ENCODE assay signal across 10 mouse cellular contexts in the genomic region with DNA sequence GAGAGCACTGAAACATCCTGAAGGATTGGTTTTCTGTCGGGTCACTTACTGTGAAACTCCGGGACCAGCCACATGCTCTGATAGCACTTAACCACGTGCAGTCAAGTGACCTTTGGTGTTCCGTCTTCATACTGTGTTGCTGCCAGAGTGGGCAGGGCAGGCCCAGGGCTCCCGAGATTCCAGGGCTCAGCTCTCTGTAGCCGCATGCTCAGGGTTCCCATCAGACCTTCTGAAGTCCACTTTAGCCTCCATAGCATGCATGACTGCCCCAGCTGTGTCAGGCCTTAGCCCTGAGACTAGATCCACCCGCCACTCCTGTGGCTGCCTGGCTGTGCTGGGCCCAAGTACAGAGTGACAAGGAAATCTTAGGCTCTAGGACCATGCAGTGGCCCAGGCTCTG. TPM values are rescaled to one million over a fixed set of nuclear protein-coding genes. Genes with fewer than 3 reads are reported as not detected.
DNase-seq lines count a peak whose midpoint lies in the region; ATAC-seq and TF ChIP-seq lines count a peak whose summit lies in the region.
"Had no signal": no experiment of that assay in that cellular context is flagged by ENCODE, and none has a peak within 500 bp of the region (broad histone marks: within the 10 kb centered on the region; RNA-seq: fewer than 3 reads in every experiment).

No protein-coding gene starts in this region.

- H3K4me3 ChIP-seq in embryonic facial prominence, embryonic 12.5 days, result no peak overlapping the region
- no peak overlapping the region for H3K4me3 ChIP-seq in embryonic facial prominence, embryonic 10.5 days
- no peak overlapping the region for H3K4me3 ChIP-seq in hindbrain, embryonic 14.5 days (replicated peaks; ENCODE audit: low read length)
- H3K4me3 ChIP-seq in liver, postnatal 0 days (ENCODE audit: low read depth, low read length), result no peak overlapping the region
- H3K4me3 ChIP-seq: liver, embryonic 13.5 days; neural tube, embryonic 12.5 days had no signal

- no peak overlapping the region for H3K27ac ChIP-seq in embryonic facial prominence, embryonic 12.5 days
- H3K27ac ChIP-seq in embryonic facial prominence, embryonic 10.5 days (replicated peaks), result no peak overlapping the region
- H3K27ac ChIP-seq in hindbrain, embryonic 14.5 days, result 0 out of 2 replicates have a peak overlapping the region, but pooled peaks have one; percentile 51
- H3K27ac ChIP-seq in liver, postnatal 0 days (ENCODE audit: low read depth), result peak overlapping the region; percentile 59
- H3K27ac ChIP-seq: liver, embryonic 13.5 days; neural tube, embryonic 12.5 days had no signal

- no peaks in the 10 kb centered on the region for H3K9me3 ChIP-seq in embryonic facial prominence, embryonic 12.5 days
- no peaks in the 10 kb centered on the region for H3K9me3 ChIP-seq in embryonic facial prominence, embryonic 10.5 days
- no peaks in the 10 kb centered on the region for H3K9me3 ChIP-seq in hindbrain, embryonic 14.5 days (ENCODE audit: control insufficient read depth, low read length)
- no peaks in the 10 kb centered on the region for H3K9me3 ChIP-seq in liver, postnatal 0 days (ENCODE audit: low read length)
- H3K9me3 ChIP-seq: liver, embryonic 13.5 days; neural tube, embryonic 12.5 days had no signal

- H3K36me3 ChIP-seq in embryonic facial prominence, embryonic 12.5 days, result peaks cover 94% of the 10 kb centered on the region
- peaks cover 100% of the 10 kb centered on the region for H3K36me3 ChIP-seq in embryonic facial prominence, embryonic 10.5 days (replicated peaks)
- H3K36me3 ChIP-seq in hindbrain, embryonic 14.5 days (replicated peaks; ENCODE audit: control insufficient read depth, insufficient read depth), result peaks cover 96% of the 10 kb centered on the region
- peaks cover 77% of the 10 kb centered on the region for H3K36me3 ChIP-seq in liver, postnatal 0 days (replicated peaks; ENCODE audit: insufficient read depth, low read length)

- H3K4me1 ChIP-seq in embryonic facial prominence, embryonic 12.5 days, result no peaks in the 10 kb centered on the region
- H3K4me1 ChIP-seq in embryonic facial prominence, embryonic 10.5 days, result 0 out of 2 replicates have a peak, but pooled peaks cover 4% of the 10 kb centered on the region
- no peaks in the 10 kb centered on the region for H3K4me1 ChIP-seq in hindbrain, embryonic 14.5 days (replicated peaks; ENCODE audit: control insufficient read depth, insufficient read depth, low read length)
- peaks cover 26% of the 10 kb centered on the region for H3K4me1 ChIP-seq in liver, postnatal 0 days (ENCODE audit: insufficient read depth)

- no peak overlapping the region for H3K4me2 ChIP-seq in embryonic facial prominence, embryonic 12.5 days (replicated peaks)
- H3K4me2 ChIP-seq in hindbrain, embryonic 14.5 days (replicated peaks), result no peak overlapping the region
- H3K4me2 ChIP-seq in liver, postnatal 0 days (ENCODE audit: low read depth, low read length), result no peak overlapping the region
- H3K4me2 ChIP-seq: liver, embryonic 13.5 days; neural tube, embryonic 12.5 days had no signal

- TF ChIP-seq CTCF in liver, postnatal 0 days (IDR thresholded peaks at IDR 0.05; ENCODE audit: low read depth), result no peak

- TF ChIP-seq EP300 in liver, postnatal 0 days (IDR thresholded peaks at IDR 0.05; ENCODE audit: low read depth), result no peak

- ATAC-seq in embryonic facial prominence, embryonic 12.5 days (ENCODE audit: insufficient number of reproducible peaks, insufficient read depth, low FRiP score, low TSS enrichment), result no peak
- no peak for ATAC-seq in hindbrain, embryonic 14.5 days (ENCODE audit: low FRiP score)
- ATAC-seq in liver, postnatal 0 days, result peak; percentile 50
- no peak for ATAC-seq in erythroblast, adult 5-6 weeks (replicated peaks; ENCODE audit: low FRiP score, poor library complexity, severe bottlenecking)

- 83% methylated on average over 7 of the region's 7 CpGs for WGBS in embryonic facial prominence, embryonic 12.5 days
- WGBS in embryonic facial prominence, embryonic 10.5 days, result 85% methylated on average over 7 of the region's 7 CpGs
- 86% methylated on average over 7 of the region's 7 CpGs for WGBS in hindbrain, embryonic 14.5 days
- WGBS in liver, postnatal 0 days (ENCODE audit: insufficient replicate concordance), result 62% methylated on average over 7 of the region's 7 CpGs

- no peaks in the 10 kb centered on the region for H3K27me3 ChIP-seq in embryonic facial prominence, embryonic 12.5 days
- H3K27me3 ChIP-seq in embryonic facial prominence, embryonic 10.5 days (replicated peaks; ENCODE audit: low read depth, poor library complexity, severe bottlenecking), result no peaks in the 10 kb centered on the region
- H3K27me3 ChIP-seq in hindbrain, embryonic 14.5 days (ENCODE audit: control insufficient read depth, insufficient read depth, low read length), result no peaks in the 10 kb centered on the region
- no peaks in the 10 kb centered on the region for H3K27me3 ChIP-seq in liver, postnatal 0 days (ENCODE audit: insufficient read depth, low read length)
- H3K27me3 ChIP-seq: liver, embryonic 13.5 days; neural tube, embryonic 12.5 days had no signal

- 0 out of 2 replicates have a peak overlapping the region, but pooled peaks have one; percentile 10 for H3K9ac ChIP-seq in embryonic facial prominence, embryonic 12.5 days
- no peak overlapping the region for H3K9ac ChIP-seq in hindbrain, embryonic 14.5 days
- H3K9ac ChIP-seq in liver, postnatal 0 days (replicated peaks), result no peak overlapping the region
- H3K9ac ChIP-seq: liver, embryonic 13.5 days; neural tube, embryonic 12.5 days had no signal

- no peak for DNase-seq in embryonic facial prominence, embryonic 10.5 days (ENCODE audit: low spot score)
- DNase-seq in adrenal gland, postnatal 25 days, result peak; percentile 49
- no peak for DNase-seq in hindbrain, embryonic 14.5 days (ENCODE audit: low spot score)
- no peak for DNase-seq in liver, postnatal 0 days
- DNase-seq in right cerebral cortex, postnatal 36 days (ENCODE audit: low spot score in 2 of 2), result no peak
- no peak for DNase-seq in left cerebral cortex, adult 9 months (ENCODE audit: low spot score in 2 of 2)
- DNase-seq: liver, embryonic 13.5 days had no signal

RNA-seq across cellular contexts. Expression of a gene that starts 10.9 kb away (rescaled TPM):
- 851 and 902 TPM in 2 replicates for polyA plus RNA-seq in embryonic facial prominence, embryonic 12.5 days (2016; fragmentation: Nextera tagmentation; extraction: Ambion mirVana)
- 1,079 and 1,119 TPM in 2 replicates for polyA plus RNA-seq in embryonic facial prominence, embryonic 10.5 days (2016; fragmentation: Nextera tagmentation; extraction: Ambion mirVana)
- total RNA-seq in adrenal gland, postnatal 25 days (2021), result 1,145 and 1,195 TPM in 2 replicates
- polyA plus RNA-seq in hindbrain, embryonic 14.5 days (2014; fragmentation: Nextera tagmentation; extraction: Ambion mirVana), result 570 and 649 TPM in 2 replicates
- polyA plus RNA-seq in liver, postnatal 0 days (2015; fragmentation: Nextera tagmentation; extraction: Ambion mirVana), result 453 and 466 TPM in 2 replicates
- 509 and 541 TPM in 2 replicates for total RNA-seq in erythroblast, adult 5-6 weeks (2015; ENCODE audit: low replicate concordance)
- 422 and 457 TPM in 2 replicates for total RNA-seq in erythroblast, adult 5-6 weeks (2017; ENCODE audit: low replicate concordance)

RNA-seq across cellular contexts. Expression of a gene that starts 14.5 kb away (rescaled TPM):
- 18.3 and 21.7 TPM in 2 replicates for polyA plus RNA-seq in embryonic facial prominence, embryonic 12.5 days (2016; fragmentation: Nextera tagmentation; extraction: Ambion mirVana)
- 11.8 and 12.6 TPM in 2 replicates for polyA plus RNA-seq in embryonic facial prominence, embryonic 10.5 days (2016; fragmentation: Nextera tagmentation; extraction: Ambion mirVana)
- 1.4 and 3.2 TPM in 2 replicates for total RNA-seq in adrenal gland, postnatal 25 days (2021)
- 200 and 216 TPM in 2 replicates for polyA plus RNA-seq in hindbrain, embryonic 14.5 days (2014; fragmentation: Nextera tagmentation; extraction: Ambion mirVana)
- polyA plus RNA-seq in liver, postnatal 0 days (2015; fragmentation: Nextera tagmentation; extraction: Ambion mirVana), result 0.05 and 0.20 TPM in 2 replicates
- total RNA-seq in erythroblast, adult 5-6 weeks (2015; ENCODE audit: low replicate concordance), result not detected in 2 replicates
- total RNA-seq in erythroblast, adult 5-6 weeks (2017; ENCODE audit: low replicate concordance), result 0.09 and 0.14 TPM in 2 replicates

RNA-seq across cellular contexts. Expression of a gene that starts 20.0 kb away (rescaled TPM):
- polyA plus RNA-seq in embryonic facial prominence, embryonic 12.5 days (2016; fragmentation: Nextera tagmentation; extraction: Ambion mirVana), result 70.7 and 71.8 TPM in 2 replicates
- 56.2 and 58.5 TPM in 2 replicates for polyA plus RNA-seq in embryonic facial prominence, embryonic 10.5 days (2016; fragmentation: Nextera tagmentation; extraction: Ambion mirVana)
- 111 and 117 TPM in 2 replicates for total RNA-seq in adrenal gland, postnatal 25 days (2021)
- 35.2 and 36.3 TPM in 2 replicates for polyA plus RNA-seq in hindbrain, embryonic 14.5 days (2014; fragmentation: Nextera tagmentation; extraction: Ambion mirVana)
- polyA plus RNA-seq in liver, postnatal 0 days (2015; fragmentation: Nextera tagmentation; extraction: Ambion mirVana), result 19.5 and 21.8 TPM in 2 replicates
- total RNA-seq in erythroblast, adult 5-6 weeks (2015; ENCODE audit: low replicate concordance), result 13.8 and 17.1 TPM in 2 replicates
- total RNA-seq in erythroblast, adult 5-6 weeks (2017; ENCODE audit: low replicate concordance), result 29.8 and 35.3 TPM in 2 replicates

RNA-seq across cellular contexts. Expression of a gene that starts 20.5 kb away (rescaled TPM):
- polyA plus RNA-seq in embryonic facial prominence, embryonic 12.5 days (2016; fragmentation: Nextera tagmentation; extraction: Ambion mirVana), result 33.8 and 38.6 TPM in 2 replicates
- 24.4 and 25.0 TPM in 2 replicates for polyA plus RNA-seq in embryonic facial prominence, embryonic 10.5 days (2016; fragmentation: Nextera tagmentation; extraction: Ambion mirVana)
- total RNA-seq in adrenal gland, postnatal 25 days (2021), result 326 and 398 TPM in 2 replicates
- 17.3 and 24.3 TPM in 2 replicates for polyA plus RNA-seq in hindbrain, embryonic 14.5 days (2014; fragmentation: Nextera tagmentation; extraction: Ambion mirVana)
- polyA plus RNA-seq in liver, postnatal 0 days (2015; fragmentation: Nextera tagmentation; extraction: Ambion mirVana), result 93.9 and 101 TPM in 2 replicates
- total RNA-seq in erythroblast, adult 5-6 weeks (2015; ENCODE audit: low replicate concordance), result not detected in 2 replicates
- total RNA-seq in erythroblast, adult 5-6 weeks (2017; ENCODE audit: low replicate concordance), result 0.77 TPM in 1 of 2 replicates, not detected in the other

RNA-seq across cellular contexts. Expression of a gene that starts 32.4 kb away (rescaled TPM):
- polyA plus RNA-seq in embryonic facial prominence, embryonic 12.5 days (2016; fragmentation: Nextera tagmentation; extraction: Ambion mirVana), result 260 and 269 TPM in 2 replicates
- 303 and 309 TPM in 2 replicates for polyA plus RNA-seq in embryonic facial prominence, embryonic 10.5 days (2016; fragmentation: Nextera tagmentation; extraction: Ambion mirVana)
- total RNA-seq in adrenal gland, postnatal 25 days (2021), result 238 and 243 TPM in 2 replicates
- polyA plus RNA-seq in hindbrain, embryonic 14.5 days (2014; fragmentation: Nextera tagmentation; extraction: Ambion mirVana), result 303 and 341 TPM in 2 replicates
- polyA plus RNA-seq in liver, postnatal 0 days (2015; fragmentation: Nextera tagmentation; extraction: Ambion mirVana), result 313 and 321 TPM in 2 replicates
- 25.7 and 25.9 TPM in 2 replicates for total RNA-seq in erythroblast, adult 5-6 weeks (2015; ENCODE audit: low replicate concordance)
- 13.0 and 14.2 TPM in 2 replicates for total RNA-seq in erythroblast, adult 5-6 weeks (2017; ENCODE audit: low replicate concordance)

Comparison
In these comparisons a context has a peak if more than half of its experiments do, and no peak if none do; other contexts are left out.
1. H3K27ac ChIP-seq: peak in hindbrain, embryonic 14.5 days (single experiment) and liver, postnatal 0 days (single experiment); none in embryonic facial prominence, embryonic 12.5 days (single experiment) and embryonic facial prominence, embryonic 10.5 days (single experiment).
2. RNA of a gene that starts 14.5 kb away (polyA plus RNA-seq): 200 to 216 TPM in hindbrain, embryonic 14.5 days, 18.3 to 21.7 TPM in embryonic facial prominence, embryonic 12.5 days and 11.8 to 12.6 TPM in embryonic facial prominence, embryonic 10.5 days; 0.05 to 0.20 TPM in liver, postnatal 0 days; every median in the first group is over 10 times any median in the second.